Mouse (Mus musculus) liver, embryonic 11.5 days (tissue): ENCODE data around the gene Ost4. TPM values are rescaled to one million over a fixed set of nuclear protein-coding genes. Genes with fewer than 3 reads are reported as not detected.
"Not testable (repeated sequence)": the region's sequence is repeated elsewhere in the genome, so short reads cannot be mapped to it uniquely, and the experiment has no call there.

Source experiments
- ATAC-seq: fragments of 200-750 bp; cut with Nextera tagmentation; replicated peaks from 2 replicates; pipeline ENCODE4 v1.8.0; 2017; ENCODE audit warnings: moderate number of reproducible peaks, mild to moderate bottlenecking, moderate TSS enrichment, moderate library complexity; ENCODE audit not compliant: low FRiP score
- DNase-seq: peaks from one replicate; pipeline ENCODE4 v3.0.0-alpha.2; 2017; ENCODE audit warnings: low spot score
- H3K27ac ChIP-seq: fragments of 300-500 bp; sonication (generic); 2 replicates; pipeline ENCODE4 v1.5.1; 2014; ENCODE audit warnings: mild to moderate bottlenecking, low read depth, low read length, control low read depth
- H3K27me3 ChIP-seq: fragments of 300-500 bp; sonication (generic); replicated peaks from 2 replicates; pipeline ENCODE4 v1.6.1; 2014; ENCODE audit warnings: low read length, mixed read lengths; ENCODE audit not compliant: control insufficient read depth, insufficient read depth
- H3K36me3 ChIP-seq: fragments of 300-500 bp; sonication (generic); 2 replicates; pipeline ENCODE4 v1.6.1; 2014; ENCODE audit warnings: mild to moderate bottlenecking, low read length, moderate library complexity, mixed read lengths; ENCODE audit not compliant: control insufficient read depth, insufficient read depth
- H3K4me1 ChIP-seq: fragments of 300-500 bp; sonication (generic); replicated peaks from 2 replicates; pipeline ENCODE4 v1.6.1; 2014; ENCODE audit warnings: low read length, mixed read lengths; ENCODE audit not compliant: control insufficient read depth, insufficient read depth
- H3K4me2 ChIP-seq: fragments of 300-500 bp; sonication (generic); 2 replicates; pipeline ENCODE4 v1.6.1; 2014; ENCODE audit warnings: mild to moderate bottlenecking, control low read depth, moderate library complexity
- H3K4me3 ChIP-seq: fragments of 300-500 bp; sonication (generic); 2 replicates; pipeline ENCODE4 v1.5.1; 2014; ENCODE audit warnings: low read depth, low read length, control low read depth
- H3K9ac ChIP-seq: fragments of 300-500 bp; sonication (generic); 2 replicates; pipeline ENCODE4 v1.6.1; 2014; ENCODE audit warnings: low read depth, low read length, control low read depth
- H3K9me3 ChIP-seq: fragments of 300-500 bp; sonication (generic); 2 replicates; pipeline ENCODE4 v1.6.1; 2016; ENCODE audit warnings: low read length, inconsistent platforms, mixed read lengths; ENCODE audit not compliant: control insufficient read depth
- WGBS: fragments of 180-500 bp; shearing (Covaris S2); extraction: QIAGEN DNeasy Blood & Tissue Kit; methylation state at CpG from one replicate; pipeline ENCODE4 v1.1.7; 2014; 5-methylcytosine and 5-hydroxymethylcytosine counted together
- polyA plus RNA-seq: library from polyadenylated mRNA; unstranded; fragments of >200 nt; fragmentation: Nextera tagmentation; extraction: Ambion mirVana; gene quantifications from 2 replicates; pipeline ENCODE4 v1.2.1, GENCODE M21; 2014

The Ost4 gene
- polyA plus RNA-seq, 1 experiment from 2014 or later: 501 TPM

- no peak overlapping the region for H3K27ac ChIP-seq
- 56% methylated on average over 4 of the region's 4 CpGs for WGBS
Measured at GRCm38 (mm10) chr5:30886209-30886608, 21.4 kb downstream of the Ost4 start.

GRCm38 (mm10) chr5:30881839-30882238 is 25.7 kb downstream of the Ost4 start:
- ATAC-seq, H3K9me3 ChIP-seq: not testable (repeated sequence)
- 86% methylated on average over 4 of the region's 4 CpGs for WGBS

More at GRCm38 (mm10) chr5:30886209-30886608, 21.4 kb downstream of the Ost4 start:
- Histone ChIP-seq H3K27me3 (no peaks in the 10 kb centered on the region), H3K4me3 (no peak overlapping the region), H3K9ac (no peak overlapping the region), H3K4me1 (peaks cover 17% of the 10 kb centered on the region), H3K4me2 (peak overlapping the region; percentile 90), H3K9me3 (no peaks in the 10 kb centered on the region), H3K36me3 (peaks cover under 1% of the 10 kb centered on the region)
- no peak for DNase-seq
- no peak for ATAC-seq

GRCm38 (mm10) chr5:30879347-30879943 is 28.1 kb downstream of the Ost4 start:
- Histone ChIP-seq H3K9ac (no peak overlapping the region), H3K4me3 (no peak overlapping the region), H3K4me2 (no peak overlapping the region), H3K36me3 (peaks cover 28% of the 10 kb centered on the region), H3K4me1 (no peaks in the 10 kb centered on the region), H3K27ac (no peak overlapping the region), H3K9me3 (no peaks in the 10 kb centered on the region), H3K27me3 (no peaks in the 10 kb centered on the region)
- ATAC-seq: no peak
- no peak for DNase-seq
- 78% methylated on average over 5 of the region's 5 CpGs for WGBS

More at GRCm38 (mm10) chr5:30881839-30882238, 25.7 kb downstream of the Ost4 start:
- H3K9ac ChIP-seq, DNase-seq, H3K4me3 ChIP-seq, H3K27me3 ChIP-seq, H3K36me3 ChIP-seq, H3K4me2 ChIP-seq, H3K4me1 ChIP-seq, H3K27ac ChIP-seq: not testable (repeated sequence)

GRCm38 (mm10) chr5:30878616-30879015 is 29.0 kb downstream of the Ost4 start:
- no peak overlapping the region for H3K4me2 ChIP-seq
- H3K4me3 ChIP-seq: no peak overlapping the region
- H3K27me3 ChIP-seq: no peaks in the 10 kb centered on the region
- ATAC-seq (no peak), DNase-seq (no peak)
- no peaks in the 10 kb centered on the region for H3K9me3 ChIP-seq
- peaks cover 36% of the 10 kb centered on the region for H3K36me3 ChIP-seq
- H3K9ac ChIP-seq: no peak overlapping the region
- WGBS: 62% methylated on average over 6 of the region's 6 CpGs
- H3K4me1 ChIP-seq: no peaks in the 10 kb centered on the region
- no peak overlapping the region for H3K27ac ChIP-seq

- no peak overlapping the region for H3K4me2 ChIP-seq
- no peak overlapping the region for H3K27ac ChIP-seq
- H3K36me3 ChIP-seq: peaks cover 54% of the 10 kb centered on the region
- no peak overlapping the region for H3K9ac ChIP-seq
- H3K27me3 ChIP-seq: no peaks in the 10 kb centered on the region
- no peaks in the 10 kb centered on the region for H3K9me3 ChIP-seq
- ATAC-seq (no peak), DNase-seq (no peak)
- H3K4me1 ChIP-seq: peaks cover 5% of the 10 kb centered on the region
- WGBS: 90% methylated on average over 7 of the region's 7 CpGs
- no peak overlapping the region for H3K4me3 ChIP-seq
Measured at GRCm38 (mm10) chr5:30874365-30874764, 33.2 kb downstream of the Ost4 start.

- no peaks in the 10 kb centered on the region for H3K27me3 ChIP-seq
- H3K4me1 ChIP-seq: peaks cover 5% of the 10 kb centered on the region
- no peak overlapping the region for H3K27ac ChIP-seq
- H3K36me3 ChIP-seq: peaks cover 52% of the 10 kb centered on the region
- no peaks in the 10 kb centered on the region for H3K9me3 ChIP-seq
- DNase-seq (no peak), ATAC-seq (no peak)
- 91% methylated on average over 9 of the region's 9 CpGs for WGBS
- no peak overlapping the region for H3K4me3 ChIP-seq
- H3K4me2 ChIP-seq: no peak overlapping the region
- H3K9ac ChIP-seq: no peak overlapping the region
Measured at GRCm38 (mm10) chr5:30872574-30872973, 35.0 kb downstream of the Ost4 start.

GRCm38 (mm10) chr5:30870131-30870406 is 37.5 kb downstream of the Ost4 start:
- ATAC-seq (no peak), DNase-seq (no peak)
- WGBS: 29% methylated on average over 2 of the region's 2 CpGs
- H3K4me1 ChIP-seq: peaks cover 5% of the 10 kb centered on the region
- H3K9me3 ChIP-seq: no peaks in the 10 kb centered on the region
- H3K4me2 ChIP-seq: peak overlapping the region; percentile 78
- peaks cover 31% of the 10 kb centered on the region for H3K36me3 ChIP-seq
- peak overlapping the region; percentile 73 for H3K4me3 ChIP-seq
- 0 out of 2 replicates have a peak overlapping the region, but pooled peaks have one; percentile 17 for H3K27ac ChIP-seq
- H3K27me3 ChIP-seq: no peaks in the 10 kb centered on the region
- H3K9ac ChIP-seq: peak overlapping the region; percentile 76

- peak; percentile 90 for DNase-seq
- WGBS: under 1% methylated on average over 60 of the region's 63 CpGs
- peaks cover 27% of the 10 kb centered on the region for H3K36me3 ChIP-seq
Measured at GRCm38 (mm10) chr5:30869405-30870130, 38.0 kb downstream of the Ost4 start.

GRCm38 (mm10) chr5:30868981-30869380 is 38.6 kb downstream of the Ost4 start:
- Histone ChIP-seq H3K36me3 (peaks cover 21% of the 10 kb centered on the region), H3K27me3 (no peaks in the 10 kb centered on the region), H3K27ac (no peak overlapping the region), H3K4me1 (peaks cover 5% of the 10 kb centered on the region), H3K4me3 (peak overlapping the region; percentile 73), H3K9me3 (no peaks in the 10 kb centered on the region), H3K9ac (peak overlapping the region; percentile 76), H3K4me2 (peak overlapping the region; percentile 78)
- DNase-seq: peak; percentile 50
- no peak for ATAC-seq
- 24% methylated on average over 9 of the region's 9 CpGs for WGBS

More at GRCm38 (mm10) chr5:30869405-30870130, 38.0 kb downstream of the Ost4 start:
- ATAC-seq: peak; percentile 95
- peaks cover 5% of the 10 kb centered on the region for H3K4me1 ChIP-seq
- H3K4me2 ChIP-seq: peak overlapping the region; percentile 78
- no peaks in the 10 kb centered on the region for H3K9me3 ChIP-seq
- H3K27me3 ChIP-seq: no peaks in the 10 kb centered on the region
- H3K4me3 ChIP-seq: peak overlapping the region; percentile 73
- peak overlapping the region; percentile 76 for H3K9ac ChIP-seq
- H3K27ac ChIP-seq: peak overlapping the region; percentile 17; the same call in 1 of the 2 replicates
